Mouse (Mus musculus): ENCODE measurements around the gene Exoc6b. TPM values are rescaled to one million over a fixed set of nuclear protein-coding genes. Genes with fewer than 3 reads are reported as not detected.

Exoc6b gene
- polyA plus RNA-seq, 1 experiment from 2014 or later = 16.2 TPM

GRCm38 (mm10) chr6:84783994-84784393, 285.3 kb downstream of the Exoc6b start:
- Histone ChIP-seq H3K4me1 (ENCODE audit: control insufficient read depth, insufficient read depth, low read length) (no peaks in the 10 kb centered on the region), H3K27ac (ENCODE audit: low read length) (no peak overlapping the region)
- no peak for ATAC-seq (replicated peaks; ENCODE audit: extremely low read depth, insufficient read depth, low FRiP score)

GRCm38 (mm10) chr6:84779987-84780386, 289.3 kb downstream of the Exoc6b start:
- Histone ChIP-seq H3K27me3 (ENCODE audit: control insufficient read depth, insufficient read depth, low read length) (no peaks in the 10 kb centered on the region), H3K4me3 (ENCODE audit: low read length) (no peak overlapping the region), H3K9me3 (replicated peaks; ENCODE audit: control insufficient read depth, low read length) (no peaks in the 10 kb centered on the region), H3K27ac (ENCODE audit: low read length) (no peak overlapping the region), H3K36me3 (ENCODE audit: control insufficient read depth, insufficient read depth) (no peaks in the 10 kb centered on the region), H3K4me1 (ENCODE audit: control insufficient read depth, insufficient read depth, low read length) (no peaks in the 10 kb centered on the region), H3K9ac (ENCODE audit: low read length) (no peak overlapping the region), H3K4me2 (ENCODE audit: low read depth, low read length) (no peak overlapping the region)
- no peak for ATAC-seq (replicated peaks; ENCODE audit: extremely low read depth, insufficient read depth, low FRiP score)
- WGBS = 45% methylated on average over 5 of the region's 5 CpGs

More at GRCm38 (mm10) chr6:84783994-84784393, 285.3 kb downstream of the Exoc6b start:
- Histone ChIP-seq H3K27me3 (ENCODE audit: control insufficient read depth, insufficient read depth, low read length) (no peaks in the 10 kb centered on the region), H3K9me3 (replicated peaks; ENCODE audit: control insufficient read depth, low read length) (no peaks in the 10 kb centered on the region), H3K9ac (ENCODE audit: low read length) (no peak overlapping the region), H3K4me2 (ENCODE audit: low read depth, low read length) (no peak overlapping the region), H3K4me3 (ENCODE audit: low read length) (no peak overlapping the region), H3K36me3 (ENCODE audit: control insufficient read depth, insufficient read depth) (no peaks in the 10 kb centered on the region)
- WGBS = 86% methylated on average over 2 of the region's 2 CpGs

GRCm38 (mm10) chr6:84778970-84779369, 290.3 kb downstream of the Exoc6b start:
- H3K4me3 ChIP-seq (ENCODE audit: low read length) = no peak overlapping the region
- no peaks in the 10 kb centered on the region for H3K36me3 ChIP-seq (ENCODE audit: control insufficient read depth, insufficient read depth)
- 65% methylated on average over 5 of the region's 5 CpGs for WGBS
- no peak overlapping the region for H3K9ac ChIP-seq (ENCODE audit: low read length)
- H3K27ac ChIP-seq (ENCODE audit: low read length) = no peak overlapping the region
- ATAC-seq (replicated peaks; ENCODE audit: extremely low read depth, insufficient read depth, low FRiP score) = no peak
- no peak overlapping the region for H3K4me2 ChIP-seq (ENCODE audit: low read depth, low read length)
- no peaks in the 10 kb centered on the region for H3K9me3 ChIP-seq (replicated peaks; ENCODE audit: control insufficient read depth, low read length)
- H3K4me1 ChIP-seq (ENCODE audit: control insufficient read depth, insufficient read depth, low read length) = no peaks in the 10 kb centered on the region
- no peaks in the 10 kb centered on the region for H3K27me3 ChIP-seq (ENCODE audit: control insufficient read depth, insufficient read depth, low read length)

- ATAC-seq (replicated peaks; ENCODE audit: extremely low read depth, insufficient read depth, low FRiP score) = no peak
- no peaks in the 10 kb centered on the region for H3K9me3 ChIP-seq (replicated peaks; ENCODE audit: control insufficient read depth, low read length)
- H3K9ac ChIP-seq (ENCODE audit: low read length) = no peak overlapping the region
- no peak overlapping the region for H3K4me3 ChIP-seq (ENCODE audit: low read length)
- no peak overlapping the region for H3K27ac ChIP-seq (ENCODE audit: low read length)
- H3K27me3 ChIP-seq (ENCODE audit: control insufficient read depth, insufficient read depth, low read length) = no peaks in the 10 kb centered on the region
- 40% methylated on average over 1 of the region's 1 CpGs for WGBS
- H3K36me3 ChIP-seq (ENCODE audit: control insufficient read depth, insufficient read depth) = no peaks in the 10 kb centered on the region
- H3K4me2 ChIP-seq (ENCODE audit: low read depth, low read length) = no peak overlapping the region
- H3K4me1 ChIP-seq (ENCODE audit: control insufficient read depth, insufficient read depth, low read length) = no peaks in the 10 kb centered on the region
These were observed 293.4 kb downstream of the Exoc6b start for GRCm38 (mm10) chr6:84775908-84776307.

- WGBS = 44% methylated on average over 3 of the region's 3 CpGs
These were observed 314.0 kb downstream of the Exoc6b start for GRCm38 (mm10) chr6:84755266-84755665.

GRCm38 (mm10) chr6:84752806-84753420, 316.4 kb downstream of the Exoc6b start:
- H3K9me3 ChIP-seq (replicated peaks; ENCODE audit: control insufficient read depth, low read length) = no peaks in the 10 kb centered on the region
- H3K4me3 ChIP-seq (ENCODE audit: low read length) = no peak overlapping the region
- no peaks in the 10 kb centered on the region for H3K36me3 ChIP-seq (ENCODE audit: control insufficient read depth, insufficient read depth)
- no peak overlapping the region for H3K27ac ChIP-seq (ENCODE audit: low read length)
- H3K27me3 ChIP-seq (ENCODE audit: control insufficient read depth, insufficient read depth, low read length) = no peaks in the 10 kb centered on the region
- no peak overlapping the region for H3K4me2 ChIP-seq (ENCODE audit: low read depth, low read length)
- H3K9ac ChIP-seq (ENCODE audit: low read length) = no peak overlapping the region
- H3K4me1 ChIP-seq (ENCODE audit: control insufficient read depth, insufficient read depth, low read length) = 0 out of 2 replicates have a peak, but pooled peaks cover 2% of the 10 kb centered on the region
- ATAC-seq (replicated peaks; ENCODE audit: extremely low read depth, insufficient read depth, low FRiP score) = no peak

More at GRCm38 (mm10) chr6:84755266-84755665, 314.0 kb downstream of the Exoc6b start:
- Histone ChIP-seq H3K36me3 (ENCODE audit: control insufficient read depth, insufficient read depth) (no peaks in the 10 kb centered on the region), H3K9me3 (replicated peaks; ENCODE audit: control insufficient read depth, low read length) (no peaks in the 10 kb centered on the region), H3K4me1 (ENCODE audit: control insufficient read depth, insufficient read depth, low read length) (0 out of 2 replicates have a peak, but pooled peaks cover 2% of the 10 kb centered on the region), H3K27ac (ENCODE audit: low read length) (no peak overlapping the region), H3K4me2 (ENCODE audit: low read depth, low read length) (no peak overlapping the region), H3K9ac (ENCODE audit: low read length) (no peak overlapping the region), H3K4me3 (ENCODE audit: low read length) (no peak overlapping the region), H3K27me3 (ENCODE audit: control insufficient read depth, insufficient read depth, low read length) (no peaks in the 10 kb centered on the region)
- no peak for ATAC-seq (replicated peaks; ENCODE audit: extremely low read depth, insufficient read depth, low FRiP score)

GRCm38 (mm10) chr6:84751409-84751808, 317.9 kb downstream of the Exoc6b start:
- no peaks in the 10 kb centered on the region for H3K36me3 ChIP-seq (ENCODE audit: control insufficient read depth, insufficient read depth)
- 67% methylated on average over 2 of the region's 2 CpGs for WGBS
- H3K27ac ChIP-seq (ENCODE audit: low read length) = no peak overlapping the region
- H3K4me2 ChIP-seq (ENCODE audit: low read depth, low read length) = no peak overlapping the region
- no peaks in the 10 kb centered on the region for H3K27me3 ChIP-seq (ENCODE audit: control insufficient read depth, insufficient read depth, low read length)
- ATAC-seq (replicated peaks; ENCODE audit: extremely low read depth, insufficient read depth, low FRiP score) = no peak
- no peaks in the 10 kb centered on the region for H3K9me3 ChIP-seq (replicated peaks; ENCODE audit: control insufficient read depth, low read length)
- H3K4me3 ChIP-seq (ENCODE audit: low read length) = no peak overlapping the region
- 0 out of 2 replicates have a peak, but pooled peaks cover 2% of the 10 kb centered on the region for H3K4me1 ChIP-seq (ENCODE audit: control insufficient read depth, insufficient read depth, low read length)
- no peak overlapping the region for H3K9ac ChIP-seq (ENCODE audit: low read length)

GRCm38 (mm10) chr6:84746847-84747395, 322.4 kb downstream of the Exoc6b start:
- no peaks in the 10 kb centered on the region for H3K36me3 ChIP-seq (ENCODE audit: control insufficient read depth, insufficient read depth)
- H3K27me3 ChIP-seq (ENCODE audit: control insufficient read depth, insufficient read depth, low read length) = no peaks in the 10 kb centered on the region
- no peak overlapping the region for H3K9ac ChIP-seq (ENCODE audit: low read length)
- no peak overlapping the region for H3K4me2 ChIP-seq (ENCODE audit: low read depth, low read length)
- WGBS = 69% methylated on average over 10 of the region's 10 CpGs
- no peaks in the 10 kb centered on the region for H3K9me3 ChIP-seq (replicated peaks; ENCODE audit: control insufficient read depth, low read length)
- H3K4me1 ChIP-seq (ENCODE audit: control insufficient read depth, insufficient read depth, low read length) = no peaks in the 10 kb centered on the region
- ATAC-seq (replicated peaks; ENCODE audit: extremely low read depth, insufficient read depth, low FRiP score) = no peak
- no peak overlapping the region for H3K4me3 ChIP-seq (ENCODE audit: low read length)
- no peak overlapping the region for H3K27ac ChIP-seq (ENCODE audit: low read length)

GRCm38 (mm10) chr6:84746193-84746846, 323.0 kb downstream of the Exoc6b start:
- 83% methylated on average over 5 of the region's 5 CpGs for WGBS
- H3K4me2 ChIP-seq (ENCODE audit: low read depth, low read length) = no peak overlapping the region
- H3K9me3 ChIP-seq (replicated peaks; ENCODE audit: control insufficient read depth, low read length) = no peaks in the 10 kb centered on the region
- ATAC-seq (replicated peaks; ENCODE audit: extremely low read depth, insufficient read depth, low FRiP score) = no peak
- no peak overlapping the region for H3K9ac ChIP-seq (ENCODE audit: low read length)
- no peaks in the 10 kb centered on the region for H3K36me3 ChIP-seq (ENCODE audit: control insufficient read depth, insufficient read depth)
- H3K27me3 ChIP-seq (ENCODE audit: control insufficient read depth, insufficient read depth, low read length) = no peaks in the 10 kb centered on the region
- no peaks in the 10 kb centered on the region for H3K4me1 ChIP-seq (ENCODE audit: control insufficient read depth, insufficient read depth, low read length)
- H3K27ac ChIP-seq (ENCODE audit: low read length) = no peak overlapping the region
- H3K4me3 ChIP-seq (ENCODE audit: low read length) = no peak overlapping the region

All from heart, embryonic 16.5 days (tissue).